Mouse (Mus musculus): Measurements from ENCODE around the gene Gxylt1.
"Not testable (repeated sequence)": the region's sequence is repeated elsewhere in the genome, so short reads cannot be mapped to it uniquely, and the experiment has no call there.

The Gxylt1 gene

GRCm38 (mm10) chr15:93263566-93263965 lies 11.4 kb downstream of the Gxylt1 start:
- DNase-seq (ENCODE audit: low read depth, low spot score): no peak

- DNase-seq (ENCODE audit: low read depth, low spot score): no peak
These were observed 12.2 kb downstream of the Gxylt1 start for GRCm38 (mm10) chr15:93262818-93263217.

- no peak for DNase-seq (ENCODE audit: low read depth, low spot score)
These were observed 12.7 kb downstream of the Gxylt1 start for GRCm38 (mm10) chr15:93262274-93262673.

GRCm38 (mm10) chr15:93259933-93260332 lies 15.0 kb downstream of the Gxylt1 start:
- DNase-seq (ENCODE audit: low read depth, low spot score): no peak

- DNase-seq (ENCODE audit: low read depth, low spot score): no peak
These were observed 19.7 kb downstream of the Gxylt1 start for GRCm38 (mm10) chr15:93255295-93255694.

- DNase-seq (ENCODE audit: low read depth, low spot score): no peak
These were observed 21.8 kb downstream of the Gxylt1 start for GRCm38 (mm10) chr15:93253172-93253571.

GRCm38 (mm10) chr15:93252396-93252795 lies 22.6 kb downstream of the Gxylt1 start:
- peak; percentile 42 for DNase-seq (ENCODE audit: low read depth, low spot score)

GRCm38 (mm10) chr15:93251553-93252250 lies 23.3 kb downstream of the Gxylt1 start:
- peak; percentile 25 for DNase-seq (ENCODE audit: low read depth, low spot score)

GRCm38 (mm10) chr15:93243202-93243601 lies 31.8 kb downstream of the Gxylt1 start:
- no peak for DNase-seq (ENCODE audit: low read depth, low spot score)

- DNase-seq (ENCODE audit: low read depth, low spot score): not testable (repeated sequence)
These were observed 38.5 kb downstream of the Gxylt1 start for GRCm38 (mm10) chr15:93236456-93236855.

- DNase-seq (ENCODE audit: low read depth, low spot score): peak; percentile 47
These were observed 46.0 kb downstream of the Gxylt1 start for GRCm38 (mm10) chr15:93229028-93229427.

- DNase-seq (ENCODE audit: low read depth, low spot score): no peak
These were observed 46.6 kb downstream of the Gxylt1 start for GRCm38 (mm10) chr15:93228375-93228774.

GRCm38 (mm10) chr15:93227764-93228079 lies 47.3 kb downstream of the Gxylt1 start:
- peak; percentile 15 for DNase-seq (ENCODE audit: low read depth, low spot score)

- DNase-seq (ENCODE audit: low read depth, low spot score): no peak
These were observed 47.8 kb downstream of the Gxylt1 start for GRCm38 (mm10) chr15:93226930-93227763.

- DNase-seq (ENCODE audit: low read depth, low spot score): peak; percentile 10
These were observed 52.5 kb downstream of the Gxylt1 start for GRCm38 (mm10) chr15:93222475-93222874.

GRCm38 (mm10) chr15:93212617-93213016 lies 62.4 kb downstream of the Gxylt1 start:
- no peak for DNase-seq (ENCODE audit: low read depth, low spot score)

- DNase-seq (ENCODE audit: low read depth, low spot score): no peak
These were observed 70.1 kb downstream of the Gxylt1 start for GRCm38 (mm10) chr15:93204861-93205260.

GRCm38 (mm10) chr15:93201956-93202355 lies 73.0 kb downstream of the Gxylt1 start:
- DNase-seq (ENCODE audit: low read depth, low spot score): no peak

GRCm38 (mm10) chr15:93191387-93192145 lies 83.4 kb downstream of the Gxylt1 start:
- DNase-seq (ENCODE audit: low read depth, low spot score): no peak
